Mouse (Mus musculus) midbrain, embryonic 14.5 days (tissue): ENCODE measurements around the gene Ccdc36. TPM values are rescaled to one million over a fixed set of nuclear protein-coding genes. Genes with fewer than 3 reads are reported as not detected.

Experiments
- ATAC-seq: fragments of 200-750 bp; cut with Nextera tagmentation; 2 replicates; pipeline ENCODE4 v1.8.0; 2017; ENCODE audit warnings: moderate number of reproducible peaks, moderate library complexity; ENCODE audit not compliant: low FRiP score, low TSS enrichment
- DNase-seq: peaks from one replicate; pipeline ENCODE4 v3.0.0-alpha.2; 2015
- H3K27ac ChIP-seq: fragments of 300-500 bp; sonication (generic); replicated peaks from 2 replicates; pipeline ENCODE4 v1.5.1; 2014; ENCODE audit warnings: mild to moderate bottlenecking, low read depth, low read length, moderate library complexity
- H3K27me3 ChIP-seq: fragments of 300-500 bp; sonication (generic); 2 replicates; pipeline ENCODE4 v1.6.1; 2014; ENCODE audit warnings: low read length, control low read depth, mixed read lengths; ENCODE audit not compliant: control insufficient read depth, insufficient read depth
- H3K36me3 ChIP-seq: fragments of 300-500 bp; sonication (generic); 2 replicates; pipeline ENCODE4 v1.6.1; 2014; ENCODE audit warnings: low read length, control low read depth; ENCODE audit not compliant: control insufficient read depth, insufficient read depth
- H3K4me1 ChIP-seq: fragments of 300-500 bp; sonication (generic); 2 replicates; pipeline ENCODE4 v1.6.1; 2014; ENCODE audit warnings: mild to moderate bottlenecking, antibody characterized with exemption, low read length, control low read depth; ENCODE audit not compliant: control insufficient read depth, insufficient read depth
- H3K4me2 ChIP-seq: fragments of 300-500 bp; sonication (generic); 2 replicates; pipeline ENCODE4 v1.6.1; 2014; ENCODE audit warnings: mild to moderate bottlenecking, low read length, moderate library complexity
- H3K4me3 ChIP-seq: fragments of 300-500 bp; sonication (generic); replicated peaks from 2 replicates; pipeline ENCODE4 v1.5.1; 2014; ENCODE audit warnings: low read depth, low read length
- H3K9ac ChIP-seq: fragments of 300-500 bp; sonication (generic); replicated peaks from 2 replicates; pipeline ENCODE4 v1.6.1; 2014; ENCODE audit warnings: mild to moderate bottlenecking, low read length, moderate library complexity
- H3K9me3 ChIP-seq: fragments of 300-500 bp; sonication (generic); 2 replicates; pipeline ENCODE4 v1.6.1; 2016; ENCODE audit warnings: low read length, control low read depth, mixed read lengths; ENCODE audit not compliant: control insufficient read depth
- WGBS: fragments of 180-500 bp; shearing (Covaris S2); extraction: QIAGEN DNeasy Blood & Tissue Kit; methylation state at CpG from one replicate; pipeline ENCODE4 v1.1.7; 2014; 5-methylcytosine and 5-hydroxymethylcytosine counted together
- polyA plus RNA-seq: library from polyadenylated mRNA; unstranded; fragments of >200 nt; fragmentation: Nextera tagmentation; extraction: Ambion mirVana; gene quantifications from 2 replicates; pipeline ENCODE4 v1.2.1, GENCODE M21; 2014

The Ccdc36 gene
- polyA plus RNA-seq, 1 experiment from 2014 or later: 1.4 TPM

- WGBS: 48% methylated on average over 6 of the region's 6 CpGs
- Histone ChIP-seq H3K4me3 (peak overlapping the region; percentile 60), H3K9ac (peak overlapping the region; percentile 75), H3K36me3 (peaks cover 17% of the 10 kb centered on the region), H3K27me3 (no peaks in the 10 kb centered on the region), H3K4me1 (peaks cover 42% of the 10 kb centered on the region), H3K27ac (peak overlapping the region; percentile 90), H3K4me2 (peak overlapping the region; percentile 75), H3K9me3 (no peaks in the 10 kb centered on the region)
- ATAC-seq: no peak
- DNase-seq: peak; percentile 37
Measured at GRCm38 (mm10) chr9:108451519-108452160, 23.4 kb upstream of the Ccdc36 start.

DNA sequence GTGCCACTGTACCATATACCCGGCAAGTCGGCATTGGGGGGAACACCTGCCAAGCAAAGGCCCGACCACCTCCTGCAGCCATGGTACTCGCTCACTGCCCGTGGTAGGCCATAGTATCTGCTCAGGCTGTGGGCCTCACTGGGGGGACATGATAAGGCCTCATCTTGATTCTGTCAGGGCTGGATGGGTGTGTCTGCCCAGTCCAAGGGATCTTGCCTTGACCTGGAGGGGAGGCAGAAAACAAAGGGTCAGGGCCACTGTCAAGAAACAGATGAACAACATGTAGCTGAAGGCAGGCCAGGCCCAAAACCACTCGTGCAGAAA is 22.8 kb upstream of the Ccdc36 start:
- no peak for DNase-seq
- Histone ChIP-seq H3K9me3 (no peaks in the 10 kb centered on the region), H3K27ac (peak overlapping the region; percentile 90), H3K4me2 (peak overlapping the region; percentile 75), H3K27me3 (no peaks in the 10 kb centered on the region), H3K9ac (peak overlapping the region; percentile 75; the same call in 1 of the 2 replicates), H3K4me3 (peak overlapping the region; percentile 60), H3K4me1 (peaks cover 42% of the 10 kb centered on the region), H3K36me3 (peaks cover 17% of the 10 kb centered on the region)
- no peak; the same call in 1 of the 2 replicates for ATAC-seq
- 82% methylated on average over 6 of the region's 6 CpGs for WGBS

GRCm38 (mm10) chr9:108450292-108451169 is 22.2 kb upstream of the Ccdc36 start:
- ATAC-seq: peak; percentile 72

GRCm38 (mm10) chr9:108449860-108450259 is 21.6 kb upstream of the Ccdc36 start:
- WGBS: 3% methylated on average over 4 of the region's 4 CpGs
- H3K36me3 ChIP-seq: peaks cover 17% of the 10 kb centered on the region
- H3K4me2 ChIP-seq: peak overlapping the region; percentile 75
- peaks cover 42% of the 10 kb centered on the region for H3K4me1 ChIP-seq
- H3K9me3 ChIP-seq: no peaks in the 10 kb centered on the region
- peak overlapping the region; percentile 90 for H3K27ac ChIP-seq
- H3K4me3 ChIP-seq: peak overlapping the region; percentile 60
- H3K27me3 ChIP-seq: no peaks in the 10 kb centered on the region
- H3K9ac ChIP-seq: peak overlapping the region; percentile 75; the same call in 1 of the 2 replicates
- peak; percentile 89 for DNase-seq
- peak; percentile 66 for ATAC-seq

More at GRCm38 (mm10) chr9:108450292-108451169, 22.2 kb upstream of the Ccdc36 start:
- WGBS: 40% methylated on average over 21 of the region's 21 CpGs
- Histone ChIP-seq H3K4me1 (peaks cover 42% of the 10 kb centered on the region), H3K4me3 (peak overlapping the region; percentile 60), H3K9me3 (no peaks in the 10 kb centered on the region), H3K27me3 (no peaks in the 10 kb centered on the region), H3K4me2 (peak overlapping the region; percentile 75), H3K36me3 (peaks cover 17% of the 10 kb centered on the region), H3K27ac (peak overlapping the region; percentile 90), H3K9ac (peak overlapping the region; percentile 75; the same call in 1 of the 2 replicates)
- peak; percentile 89 for DNase-seq

GRCm38 (mm10) chr9:108445125-108445524 is 16.8 kb upstream of the Ccdc36 start:
- H3K36me3 ChIP-seq: peaks cover 17% of the 10 kb centered on the region
- H3K27me3 ChIP-seq: no peaks in the 10 kb centered on the region
- H3K27ac ChIP-seq: no peak overlapping the region
- H3K4me2 ChIP-seq: no peak overlapping the region
- H3K9ac ChIP-seq: no peak overlapping the region
- no peaks in the 10 kb centered on the region for H3K9me3 ChIP-seq
- H3K4me3 ChIP-seq: no peak overlapping the region
- ATAC-seq (no peak), DNase-seq (no peak)
- peaks cover 15% of the 10 kb centered on the region for H3K4me1 ChIP-seq
- 72% methylated on average over 9 of the region's 9 CpGs for WGBS

- H3K4me2 ChIP-seq: no peak overlapping the region
- H3K9ac ChIP-seq: no peak overlapping the region
- H3K9me3 ChIP-seq: no peaks in the 10 kb centered on the region
- ATAC-seq: no peak
- H3K4me1 ChIP-seq: no peaks in the 10 kb centered on the region
- H3K27me3 ChIP-seq: no peaks in the 10 kb centered on the region
- WGBS: 93% methylated on average over 11 of the region's 11 CpGs
- no peaks in the 10 kb centered on the region for H3K36me3 ChIP-seq
- no peak for DNase-seq
- H3K4me3 ChIP-seq: no peak overlapping the region
- H3K27ac ChIP-seq: no peak overlapping the region
Measured at GRCm38 (mm10) chr9:108441236-108441919, 13.1 kb upstream of the Ccdc36 start.

DNA sequence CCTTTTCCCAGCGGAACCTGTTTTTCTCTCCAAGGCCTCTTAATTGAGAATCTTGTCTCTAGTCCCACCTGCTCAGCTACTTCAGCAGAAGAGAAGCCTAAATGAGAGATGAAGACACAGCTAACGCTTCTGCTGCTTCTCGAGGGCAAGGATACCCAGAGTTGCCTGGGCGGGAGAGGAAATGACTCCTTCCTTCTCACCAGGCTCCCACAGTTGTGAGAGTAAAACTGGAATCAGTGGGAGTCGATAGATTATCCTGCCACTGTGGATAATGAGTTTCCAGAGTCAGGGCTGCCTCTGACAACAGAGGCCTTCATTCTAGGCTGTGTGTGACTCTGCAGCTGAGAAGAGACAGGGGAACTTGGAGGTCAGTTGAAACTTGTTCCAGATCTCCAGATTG is 12.2 kb upstream of the Ccdc36 start:
- H3K9ac ChIP-seq: no peak overlapping the region
- no peaks in the 10 kb centered on the region for H3K9me3 ChIP-seq
- no peaks in the 10 kb centered on the region for H3K36me3 ChIP-seq
- DNase-seq: no peak
- H3K4me1 ChIP-seq: no peaks in the 10 kb centered on the region
- 69% methylated on average over 5 of the region's 5 CpGs for WGBS
- H3K4me2 ChIP-seq: no peak overlapping the region
- H3K27me3 ChIP-seq: no peaks in the 10 kb centered on the region
- no peak overlapping the region for H3K4me3 ChIP-seq
- H3K27ac ChIP-seq: no peak overlapping the region; the same call in 1 of the 2 replicates
- no peak for ATAC-seq

DNA sequence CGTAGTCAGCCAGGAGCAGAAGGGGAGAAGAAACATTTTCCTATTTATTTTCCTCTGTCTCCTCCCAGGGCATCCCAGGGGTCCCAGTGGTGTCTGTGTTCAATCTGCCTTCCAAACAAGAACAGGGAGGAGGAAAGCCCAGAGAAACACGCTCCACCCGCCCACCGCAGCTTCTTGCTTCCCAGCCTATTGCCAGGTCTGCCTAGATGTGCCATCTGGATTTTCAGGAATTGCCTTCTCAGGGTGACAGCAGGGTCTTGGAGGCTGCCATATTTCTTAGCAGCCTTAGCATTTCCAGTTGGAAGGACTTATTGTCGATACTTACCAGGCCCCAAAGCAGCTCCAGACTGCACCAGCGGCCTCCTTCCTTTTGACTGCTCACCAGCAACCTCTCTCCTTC is 10.9 kb upstream of the Ccdc36 start:
- H3K4me3 ChIP-seq: no peak overlapping the region
- H3K9ac ChIP-seq: no peak overlapping the region
- no peaks in the 10 kb centered on the region for H3K27me3 ChIP-seq
- H3K27ac ChIP-seq: no peak overlapping the region
- 68% methylated on average over 6 of the region's 6 CpGs for WGBS
- DNase-seq (no peak), ATAC-seq (no peak)
- no peaks in the 10 kb centered on the region for H3K9me3 ChIP-seq
- H3K4me2 ChIP-seq: no peak overlapping the region
- H3K36me3 ChIP-seq: no peaks in the 10 kb centered on the region
- no peaks in the 10 kb centered on the region for H3K4me1 ChIP-seq
